Mouse (Mus musculus): ENCODE data around the gene Map3k7cl. TPM values are rescaled to one million over a fixed set of nuclear protein-coding genes. Genes with fewer than 3 reads are reported as not detected.
A peak's percentile ranks its signal among the peaks of the same experiment; 100 is the strongest.

Gene Map3k7cl
- polyA plus RNA-seq, 1 experiment: 0.98 TPM

- H3K4me1 ChIP-seq (ENCODE audit: control insufficient read depth, insufficient read depth, low read length): peaks cover under 1% of the 10 kb centered on the region
- no peak overlapping the region for H3K4me3 ChIP-seq (replicated peaks; ENCODE audit: insufficient read depth, low read depth, low read length)
- TF ChIP-seq POLR2A (IDR thresholded peaks at IDR 0.05; ENCODE audit: borderline replicate concordance, insufficient read depth, low read length): no peak
- no peak for TF ChIP-seq CTCF (IDR thresholded peaks at IDR 0.05; ENCODE audit: borderline replicate concordance, insufficient read depth, low read depth, low read length)
- no peaks in the 10 kb centered on the region; the same call in 1 of the 2 replicates for H3K27me3 ChIP-seq (ENCODE audit: control insufficient read depth, insufficient read depth, low read length)
- no peak overlapping the region for H3K27ac ChIP-seq (ENCODE audit: insufficient read depth, low read length)
- 85% methylated on average over 5 of the region's 5 CpGs for WGBS
- DNase-seq: no peak
Measured at GRCm38 (mm10) chr16:87573409-87573808, 20.3 kb downstream of the Map3k7cl start.

DNA sequence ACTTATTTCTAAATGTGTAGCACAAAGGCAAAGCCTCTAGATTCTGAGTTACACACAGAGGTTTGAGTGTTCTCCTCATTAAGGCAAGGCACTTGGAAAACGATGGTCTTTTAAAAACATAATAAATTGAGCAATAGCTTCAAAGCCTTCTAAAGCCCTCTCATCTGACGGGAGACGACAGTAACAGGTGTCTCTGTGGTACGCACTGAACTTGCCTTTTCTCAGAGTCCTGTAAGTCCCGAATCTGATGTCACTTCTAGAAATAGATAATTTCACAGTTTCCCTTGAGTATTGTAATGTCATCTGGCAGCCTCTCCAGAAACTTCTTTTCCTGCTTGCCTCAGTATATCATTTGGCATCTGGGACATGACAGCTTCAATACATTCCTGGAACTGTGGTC is 21.0 kb downstream of the Map3k7cl start:
- H3K27me3 ChIP-seq (ENCODE audit: control insufficient read depth, insufficient read depth, low read length): no peaks in the 10 kb centered on the region; the same call in 1 of the 2 replicates
- no peak for DNase-seq
- H3K4me1 ChIP-seq (ENCODE audit: control insufficient read depth, insufficient read depth, low read length): no peaks in the 10 kb centered on the region; the same call in 1 of the 2 replicates
- no peak overlapping the region for H3K4me3 ChIP-seq (replicated peaks; ENCODE audit: insufficient read depth, low read depth, low read length)
- 87% methylated on average over 5 of the region's 5 CpGs for WGBS
- no peak overlapping the region for H3K27ac ChIP-seq (ENCODE audit: insufficient read depth, low read length)
- TF ChIP-seq POLR2A (IDR thresholded peaks at IDR 0.05; ENCODE audit: borderline replicate concordance, insufficient read depth, low read length) (no peak), CTCF (IDR thresholded peaks at IDR 0.05; ENCODE audit: borderline replicate concordance, insufficient read depth, low read depth, low read length) (no peak)

GRCm38 (mm10) chr16:87575600-87575999 is 22.5 kb downstream of the Map3k7cl start:
- peak; percentile 35 to 39 for DNase-seq
- TF ChIP-seq POLR2A (IDR thresholded peaks at IDR 0.05; ENCODE audit: borderline replicate concordance, insufficient read depth, low read length) (no peak), CTCF (IDR thresholded peaks at IDR 0.05; ENCODE audit: borderline replicate concordance, insufficient read depth, low read depth, low read length) (no peak)
- H3K27ac ChIP-seq (ENCODE audit: insufficient read depth, low read length): no peak overlapping the region
- H3K4me1 ChIP-seq (ENCODE audit: control insufficient read depth, insufficient read depth, low read length): no peaks in the 10 kb centered on the region; the same call in 1 of the 2 replicates
- 15% methylated on average over 10 of the region's 10 CpGs for WGBS
- no peak overlapping the region for H3K4me3 ChIP-seq (replicated peaks; ENCODE audit: insufficient read depth, low read depth, low read length)
- H3K27me3 ChIP-seq (ENCODE audit: control insufficient read depth, insufficient read depth, low read length): no peaks in the 10 kb centered on the region; the same call in 1 of the 2 replicates

- DNase-seq: peak; percentile 47 to 53
- peak; percentile 59 for TF ChIP-seq CTCF (IDR thresholded peaks at IDR 0.05; ENCODE audit: borderline replicate concordance, insufficient read depth, low read depth, low read length)
- TF ChIP-seq POLR2A (IDR thresholded peaks at IDR 0.05; ENCODE audit: borderline replicate concordance, insufficient read depth, low read length): no peak
- Histone ChIP-seq H3K4me1 (ENCODE audit: control insufficient read depth, insufficient read depth, low read length) (no peaks in the 10 kb centered on the region; the same call in 1 of the 2 replicates), H3K27me3 (ENCODE audit: control insufficient read depth, insufficient read depth, low read length) (no peaks in the 10 kb centered on the region), H3K4me3 (replicated peaks; ENCODE audit: insufficient read depth, low read depth, low read length) (no peak overlapping the region), H3K27ac (ENCODE audit: insufficient read depth, low read length) (no peak overlapping the region)
- 72% methylated on average over 7 of the region's 7 CpGs for WGBS
Measured at GRCm38 (mm10) chr16:87578881-87579280, 25.8 kb downstream of the Map3k7cl start.

- no peaks in the 10 kb centered on the region; the same call in 1 of the 2 replicates for H3K4me1 ChIP-seq (ENCODE audit: control insufficient read depth, insufficient read depth, low read length)
- H3K27ac ChIP-seq (ENCODE audit: insufficient read depth, low read length): no peak overlapping the region
- TF ChIP-seq CTCF (IDR thresholded peaks at IDR 0.05; ENCODE audit: borderline replicate concordance, insufficient read depth, low read depth, low read length) (no peak), POLR2A (IDR thresholded peaks at IDR 0.05; ENCODE audit: borderline replicate concordance, insufficient read depth, low read length) (no peak)
- DNase-seq: peak; percentile 89 to 95
- H3K27me3 ChIP-seq (ENCODE audit: control insufficient read depth, insufficient read depth, low read length): no peaks in the 10 kb centered on the region
- peak overlapping the region; percentile 54 for H3K4me3 ChIP-seq (replicated peaks; ENCODE audit: insufficient read depth, low read depth, low read length)
- WGBS: 9% methylated on average over 14 of the region's 14 CpGs
Measured at GRCm38 (mm10) chr16:87579462-87579861, 26.3 kb downstream of the Map3k7cl start.

- 96% methylated on average over 6 of the region's 6 CpGs for WGBS
- no peak for DNase-seq
- no peaks in the 10 kb centered on the region; the same call in 1 of the 2 replicates for H3K4me1 ChIP-seq (ENCODE audit: control insufficient read depth, insufficient read depth, low read length)
- no peak overlapping the region for H3K4me3 ChIP-seq (replicated peaks; ENCODE audit: insufficient read depth, low read depth, low read length)
- H3K27ac ChIP-seq (ENCODE audit: insufficient read depth, low read length): no peak overlapping the region
- TF ChIP-seq POLR2A (IDR thresholded peaks at IDR 0.05; ENCODE audit: borderline replicate concordance, insufficient read depth, low read length) (no peak), CTCF (IDR thresholded peaks at IDR 0.05; ENCODE audit: borderline replicate concordance, insufficient read depth, low read depth, low read length) (no peak)
- no peaks in the 10 kb centered on the region for H3K27me3 ChIP-seq (ENCODE audit: control insufficient read depth, insufficient read depth, low read length)
Measured at GRCm38 (mm10) chr16:87582776-87583175, 29.6 kb downstream of the Map3k7cl start.

GRCm38 (mm10) chr16:87584618-87585017 is 31.5 kb downstream of the Map3k7cl start:
- no peak for DNase-seq
- Histone ChIP-seq H3K4me3 (replicated peaks; ENCODE audit: insufficient read depth, low read depth, low read length) (no peak overlapping the region), H3K4me1 (ENCODE audit: control insufficient read depth, insufficient read depth, low read length) (no peaks in the 10 kb centered on the region; the same call in 1 of the 2 replicates), H3K27me3 (ENCODE audit: control insufficient read depth, insufficient read depth, low read length) (no peaks in the 10 kb centered on the region), H3K27ac (ENCODE audit: insufficient read depth, low read length) (no peak overlapping the region)
- WGBS: 88% methylated on average over 7 of the region's 7 CpGs
- TF ChIP-seq CTCF (IDR thresholded peaks at IDR 0.05; ENCODE audit: borderline replicate concordance, insufficient read depth, low read depth, low read length) (peak; percentile 25; the same call in 1 of the 2 replicates), POLR2A (IDR thresholded peaks at IDR 0.05; ENCODE audit: borderline replicate concordance, insufficient read depth, low read length) (no peak)

DNA sequence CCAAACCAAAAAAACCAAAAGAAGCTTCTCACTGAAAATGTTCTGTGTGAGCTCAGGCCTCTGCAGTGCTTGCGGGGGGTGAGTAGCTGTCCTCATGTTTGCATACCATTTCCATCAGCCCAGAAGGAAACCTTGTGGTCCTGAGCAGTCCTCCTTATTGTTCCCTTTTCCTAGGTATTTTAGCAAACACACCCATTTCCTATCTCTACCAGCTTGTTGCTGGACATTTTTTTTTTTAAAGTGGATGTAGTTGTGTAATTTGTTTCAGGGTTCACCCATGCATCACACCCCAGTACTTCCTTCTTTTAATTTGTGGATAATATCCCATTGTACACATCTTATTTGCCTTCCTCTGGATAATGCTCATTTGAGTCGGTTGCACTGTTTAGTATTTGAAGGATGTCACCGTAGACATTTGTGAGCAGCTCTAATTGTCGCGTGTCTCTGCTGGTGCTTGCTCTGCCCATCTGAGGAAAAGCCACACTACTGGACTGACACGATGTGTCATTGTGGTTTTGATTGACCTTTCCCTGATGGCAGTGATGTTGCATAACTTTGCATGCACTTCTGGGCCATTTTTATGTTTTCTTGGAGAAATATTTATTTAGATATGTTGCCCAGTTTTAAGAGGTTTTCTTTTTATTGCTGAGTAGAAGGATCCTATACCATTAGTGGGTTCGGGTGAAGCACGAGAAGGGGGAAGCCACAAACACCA is 32.6 kb downstream of the Map3k7cl start:
- no peaks in the 10 kb centered on the region; the same call in 1 of the 2 replicates for H3K4me1 ChIP-seq (ENCODE audit: control insufficient read depth, insufficient read depth, low read length)
- DNase-seq: no peak
- H3K27ac ChIP-seq (ENCODE audit: insufficient read depth, low read length): no peak overlapping the region
- H3K27me3 ChIP-seq (ENCODE audit: control insufficient read depth, insufficient read depth, low read length): no peaks in the 10 kb centered on the region
- WGBS: 93% methylated on average over 8 of the region's 8 CpGs
- no peak overlapping the region for H3K4me3 ChIP-seq (replicated peaks; ENCODE audit: insufficient read depth, low read depth, low read length)
- no peak for TF ChIP-seq CTCF (IDR thresholded peaks at IDR 0.05; ENCODE audit: borderline replicate concordance, insufficient read depth, low read depth, low read length)
